Comparison of ENCODE assay signal across 8 mouse cellular contexts in the genomic region with DNA sequence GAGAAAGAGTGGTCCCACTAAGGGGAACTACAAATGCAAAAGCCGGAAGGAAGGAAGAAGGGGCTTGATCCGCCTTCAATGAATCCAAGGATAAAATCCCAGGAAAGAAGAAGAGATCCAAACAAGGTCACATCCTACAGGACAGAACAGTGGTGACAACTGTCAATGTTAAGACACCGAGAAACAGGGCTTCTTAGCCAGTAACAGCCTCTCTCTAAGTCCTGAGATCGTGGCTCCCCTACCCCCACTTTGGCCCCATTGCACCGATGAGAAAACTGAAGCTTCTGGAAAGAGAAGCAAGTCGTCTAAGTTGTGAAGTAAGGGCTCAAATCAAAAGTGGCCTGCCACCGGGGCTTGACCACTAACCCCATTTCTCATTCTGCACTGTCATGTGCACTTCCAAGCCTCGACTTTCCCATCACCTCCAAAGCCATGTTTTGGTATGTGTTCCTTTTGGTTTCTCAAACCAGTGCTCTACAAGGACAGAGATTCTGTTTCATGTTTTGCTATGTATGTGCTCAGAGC. TPM values are rescaled to one million over a fixed set of nuclear protein-coding genes. Genes with fewer than 3 reads are reported as not detected.
DNase-seq lines count a peak whose midpoint lies in the region; ATAC-seq and TF ChIP-seq lines count a peak whose summit lies in the region.

No protein-coding gene starts in this region.

- no peak for ATAC-seq in lung, embryonic 15.5 days (ENCODE audit: borderline replicate concordance, extremely low read depth, low FRiP score, low TSS enrichment)
- no peak for ATAC-seq in forebrain, embryonic 11.5 days (replicated peaks; ENCODE audit: low FRiP score)
- ATAC-seq in midbrain, postnatal 0 days (ENCODE audit: low FRiP score): no peak
- no peak for ATAC-seq in frontal cortex, adult (ENCODE audit: low TSS enrichment)

- 45% methylated on average over 8 of the region's 8 CpGs for WGBS in lung, embryonic 15.5 days
- 61% methylated on average over 8 of the region's 8 CpGs for WGBS in forebrain, embryonic 11.5 days
- 56% methylated on average over 8 of the region's 8 CpGs for WGBS in midbrain, postnatal 0 days

- TF ChIP-seq CTCF in midbrain, postnatal 0 days (IDR thresholded peaks at IDR 0.05): no peak

- DNase-seq in lung, adult 18-20 months: no peak
- no peak for DNase-seq in forebrain, embryonic 11.5 days (ENCODE audit: low spot score)
- DNase-seq in induced T-regulatory cell, adult 2 months (ENCODE audit: low read depth): peak; percentile 71
- no peak for DNase-seq in midbrain, postnatal 0 days (ENCODE audit: low spot score)
- DNase-seq in thymus, postnatal 10 days (ENCODE audit: low spot score in 2 of 2): no peak
- no peak for DNase-seq in adrenal gland, adult 8-10 months

- H3K4me3 ChIP-seq in lung, embryonic 15.5 days: peak overlapping the region; percentile 82; the same call in 1 of the 2 replicates
- H3K4me3 ChIP-seq in forebrain, embryonic 11.5 days (ENCODE audit: low read depth, low read length): no peak overlapping the region
- peak overlapping the region; percentile 86; the same call in 1 of the 2 replicates for H3K4me3 ChIP-seq in midbrain, postnatal 0 days (ENCODE audit: low read depth, low read length)

- H3K9ac ChIP-seq in lung, embryonic 15.5 days: no peak overlapping the region
- no peak overlapping the region for H3K9ac ChIP-seq in forebrain, embryonic 11.5 days (ENCODE audit: low read length)
- peak overlapping the region; percentile 89 for H3K9ac ChIP-seq in midbrain, postnatal 0 days (replicated peaks; ENCODE audit: low read length, poor library complexity, severe bottlenecking)

- no peak overlapping the region for H3K27ac ChIP-seq in lung, embryonic 15.5 days
- no peak overlapping the region for H3K27ac ChIP-seq in forebrain, embryonic 11.5 days (ENCODE audit: low read depth, low read length)
- peak overlapping the region; percentile 81 for H3K27ac ChIP-seq in midbrain, postnatal 0 days (ENCODE audit: low read depth, low read length)

- H3K36me3 ChIP-seq in lung, embryonic 15.5 days: 0 out of 2 replicates have a peak, but pooled peaks cover 4% of the 10 kb centered on the region
- H3K36me3 ChIP-seq in forebrain, embryonic 11.5 days (ENCODE audit: control insufficient read depth, insufficient read depth, low read length): no peaks in the 10 kb centered on the region
- no peaks in the 10 kb centered on the region for H3K36me3 ChIP-seq in midbrain, postnatal 0 days (ENCODE audit: insufficient read depth, low read length)

- H3K4me2 ChIP-seq in lung, embryonic 15.5 days: peak overlapping the region; percentile 93
- H3K4me2 ChIP-seq in forebrain, embryonic 11.5 days (ENCODE audit: low read depth, low read length, severe bottlenecking): peak overlapping the region; percentile 85; the same call in 1 of the 2 replicates
- peak overlapping the region; percentile 85 for H3K4me2 ChIP-seq in midbrain, postnatal 0 days (ENCODE audit: low read depth, low read length, poor library complexity, severe bottlenecking)

- H3K4me1 ChIP-seq in lung, embryonic 15.5 days: peaks cover 38% of the 10 kb centered on the region
- H3K4me1 ChIP-seq in forebrain, embryonic 11.5 days (replicated peaks; ENCODE audit: control insufficient read depth, insufficient read depth, low read length): peaks cover 7% of the 10 kb centered on the region; the same call in 1 of the 2 replicates
- H3K4me1 ChIP-seq in midbrain, postnatal 0 days (ENCODE audit: insufficient read depth, low read length): peaks cover 4% of the 10 kb centered on the region; the same call in 1 of the 2 replicates

- H3K9me3 ChIP-seq in lung, embryonic 15.5 days: no peaks in the 10 kb centered on the region
- no peaks in the 10 kb centered on the region for H3K9me3 ChIP-seq in forebrain, embryonic 11.5 days (ENCODE audit: control insufficient read depth, low read length)
- H3K9me3 ChIP-seq in midbrain, postnatal 0 days (ENCODE audit: low read length): no peaks in the 10 kb centered on the region

- no peaks in the 10 kb centered on the region for H3K27me3 ChIP-seq in lung, embryonic 15.5 days
- peaks cover 6% of the 10 kb centered on the region; the same call in 1 of the 2 replicates for H3K27me3 ChIP-seq in forebrain, embryonic 11.5 days (ENCODE audit: control insufficient read depth, insufficient read depth, low read length)
- H3K27me3 ChIP-seq in midbrain, postnatal 0 days (ENCODE audit: insufficient read depth, low read length): no peaks in the 10 kb centered on the region

RNA-seq across cellular contexts. Expression of gene B4galt5, which starts 1.2 kb away (rescaled TPM):
- 13.6 and 15.8 TPM in 2 replicates for polyA plus RNA-seq in lung, embryonic 15.5 days (2015; fragmentation: Nextera tagmentation; extraction: Ambion mirVana)
- polyA plus RNA-seq in forebrain, embryonic 11.5 days (2014; fragmentation: Nextera tagmentation; extraction: Ambion mirVana): 17.5 and 19.2 TPM in 2 replicates
- 64.1 and 88.3 TPM in 2 replicates for total RNA-seq in midbrain, postnatal 0 days (2014; rRNA removed)
- 29.1 and 35.6 TPM in 2 replicates for polyA plus RNA-seq in midbrain, postnatal 0 days (2015; fragmentation: Nextera tagmentation; extraction: Ambion mirVana)
- 100 to 1,000 TPM in 2 of 4 experiments, 10 to 100 TPM in 2; 85.7 to 181 (median 114) TPM for total RNA-seq in adrenal gland, adult 8-10 months (2022)
